Mouse (Mus musculus): ENCODE results near the gene Pfdn5.

DNA sequence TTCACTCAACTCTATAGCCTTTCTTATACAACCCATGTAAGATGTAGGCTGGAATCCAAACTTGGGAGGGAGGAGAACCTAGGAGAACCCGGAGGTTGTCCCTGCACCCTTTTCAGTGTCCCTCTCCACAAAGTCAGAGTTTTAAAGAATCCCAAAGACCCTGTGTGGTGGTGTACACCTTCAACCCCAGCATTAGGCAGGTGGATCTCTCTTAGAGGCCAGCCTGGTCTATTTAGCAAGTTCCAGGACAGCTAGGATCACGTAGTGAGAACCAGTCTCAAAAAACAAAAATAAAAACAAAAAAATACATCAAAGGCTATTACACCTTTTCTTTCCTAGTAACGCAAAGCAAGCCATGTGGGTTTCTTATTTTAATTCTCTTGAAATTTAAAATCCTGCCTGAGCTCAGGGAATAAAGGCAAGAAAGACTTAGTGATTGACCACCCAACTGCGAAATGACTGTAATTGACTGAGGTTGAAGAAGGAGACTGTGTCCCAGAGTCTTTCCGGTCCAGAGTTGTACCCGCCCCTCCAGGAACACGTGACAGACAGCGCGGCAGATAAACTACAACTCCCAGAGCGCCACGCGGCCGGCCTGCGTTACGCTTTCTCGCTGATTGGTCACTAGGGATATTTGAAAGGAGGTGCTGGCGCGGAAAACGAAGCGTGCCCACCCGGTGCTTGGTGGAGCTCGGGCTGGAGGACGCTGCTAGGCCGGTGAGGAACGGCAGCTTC lies 30.1 kb upstream of the Pfdn5 start, which contains the start of gene Espl1:
- TF ChIP-seq MAX (IDR thresholded peaks at IDR 0.05; ENCODE audit: low read length), result peak; percentile 99
- TF ChIP-seq SIN3A (IDR thresholded peaks at IDR 0.05; ENCODE audit: low read length), result peak; percentile 98
- peak; percentile 97 for TF ChIP-seq POLR2A (IDR thresholded peaks at IDR 0.05; ENCODE audit: low read depth, low read length)
- TF ChIP-seq ELF1 (IDR thresholded peaks at IDR 0.05; ENCODE audit: low read depth, low read length), result peak; percentile 86
- peak; percentile 99 for TF ChIP-seq HCFC1 (IDR thresholded peaks at IDR 0.05; ENCODE audit: low read depth, low read length)
- TF ChIP-seq CTCF (conservative IDR thresholded peaks at IDR 0.05 in 1 of 2, IDR thresholded peaks at IDR 0.05 in 1 of 2; ENCODE audit: low read depth in 2 of 2, low read length in 2 of 2), result no peak
- peak; percentile 67; the same call in 1 of the 2 replicates for TF ChIP-seq TCF12 (IDR thresholded peaks at IDR 0.05; ENCODE audit: low read depth, low read length)
- TF ChIP-seq ZC3H11A (IDR thresholded peaks at IDR 0.05; ENCODE audit: low read depth, low read length), result no peak
- TF ChIP-seq NRF1 (IDR thresholded peaks at IDR 0.05; ENCODE audit: low read depth, low read length), result peak; percentile 29; the same call in 1 of the 2 replicates
- peak; percentile 96 for TF ChIP-seq MXI1 (IDR thresholded peaks at IDR 0.05; ENCODE audit: low read depth, low read length)
